Mouse (Mus musculus): ENCODE data around the gene Rph3a.
"Not testable (repeated sequence)": the region's sequence is repeated elsewhere in the genome, so short reads cannot be mapped to it uniquely, and the experiment has no call there.

The Rph3a gene

DNA sequence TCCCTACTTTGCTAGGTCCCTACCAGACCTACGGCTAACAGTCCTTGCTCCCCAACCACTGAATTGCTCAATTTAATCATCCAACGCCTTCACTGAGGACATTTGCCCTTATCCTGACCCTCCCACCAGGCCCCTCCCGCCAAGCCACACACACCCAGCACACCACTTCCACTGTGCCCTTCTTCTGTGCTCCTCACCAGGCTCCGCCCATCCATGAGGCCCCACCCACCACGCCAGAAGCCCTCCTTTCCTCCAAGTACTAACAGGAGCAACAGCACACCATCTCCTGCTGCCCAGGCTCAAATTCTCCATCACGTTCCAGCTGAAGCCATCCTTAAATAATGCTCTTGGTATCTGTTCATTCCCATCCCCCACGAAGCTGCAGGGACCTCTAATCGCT lies 35.4 kb downstream of the Rph3a start:
- DNase-seq (ENCODE audit: low read depth, low spot score) = no peak

DNA sequence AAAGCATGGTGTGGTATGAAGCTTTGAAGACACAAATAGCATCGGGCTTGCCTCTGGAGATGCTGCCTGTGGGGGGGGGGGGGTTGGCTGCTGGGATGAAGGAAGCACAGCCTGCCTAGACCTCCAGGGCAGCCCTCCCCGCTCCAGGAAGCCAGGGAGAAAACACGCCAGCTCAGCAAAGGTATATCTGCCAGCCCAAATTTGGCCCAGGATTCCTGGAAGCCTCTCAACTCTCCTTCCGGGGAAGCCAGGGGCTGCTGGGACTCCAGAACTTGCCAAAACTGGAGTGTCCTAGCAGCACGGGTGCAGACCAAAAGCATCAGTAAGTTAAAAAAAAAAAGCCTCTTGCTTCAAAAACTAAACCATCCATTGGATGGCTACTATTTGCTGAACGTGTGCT lies 37.6 kb downstream of the Rph3a start:
- DNase-seq (ENCODE audit: low read depth, low spot score) = no peak

DNA sequence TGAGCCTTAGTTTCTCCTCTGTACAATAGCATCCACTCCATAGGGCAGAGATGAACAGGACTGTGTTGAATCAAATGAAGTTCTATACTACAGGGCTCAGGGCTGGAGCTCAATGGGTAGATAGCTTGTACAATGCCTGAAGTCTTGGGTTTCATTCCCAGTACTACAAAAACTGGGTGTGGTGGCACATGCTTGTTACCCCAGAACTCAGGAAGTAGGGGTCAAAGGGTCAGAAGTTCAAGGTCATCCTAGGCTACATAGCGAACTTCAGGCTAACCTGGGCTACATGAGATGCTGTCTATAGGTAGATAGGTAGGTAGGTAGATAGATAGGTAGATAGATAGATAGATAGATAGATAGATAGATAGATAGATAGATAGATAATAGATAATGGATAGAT lies 38.6 kb downstream of the Rph3a start:
- DNase-seq (ENCODE audit: low read depth, low spot score) = no peak

DNA sequence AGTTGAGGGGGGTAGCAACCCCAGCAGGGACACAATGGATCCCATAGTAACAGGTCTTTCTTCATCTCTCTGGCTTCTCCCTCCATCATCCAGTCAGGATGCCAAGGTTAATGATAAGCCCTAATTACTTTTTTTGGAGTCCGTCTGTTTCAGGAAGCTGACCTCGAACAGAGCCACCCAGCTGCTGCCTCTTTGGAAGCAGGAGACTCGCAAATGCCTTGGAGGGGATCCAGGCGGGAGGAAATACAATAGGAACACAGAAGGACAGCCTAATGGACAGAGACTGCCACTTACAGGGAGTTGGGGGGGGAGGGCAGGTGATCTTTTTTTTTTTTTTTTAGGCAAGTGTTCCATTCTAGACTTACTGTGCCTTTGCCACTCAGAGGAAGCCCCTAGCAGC lies 40.2 kb downstream of the Rph3a start:
- DNase-seq (ENCODE audit: low read depth, low spot score) = no peak

DNA sequence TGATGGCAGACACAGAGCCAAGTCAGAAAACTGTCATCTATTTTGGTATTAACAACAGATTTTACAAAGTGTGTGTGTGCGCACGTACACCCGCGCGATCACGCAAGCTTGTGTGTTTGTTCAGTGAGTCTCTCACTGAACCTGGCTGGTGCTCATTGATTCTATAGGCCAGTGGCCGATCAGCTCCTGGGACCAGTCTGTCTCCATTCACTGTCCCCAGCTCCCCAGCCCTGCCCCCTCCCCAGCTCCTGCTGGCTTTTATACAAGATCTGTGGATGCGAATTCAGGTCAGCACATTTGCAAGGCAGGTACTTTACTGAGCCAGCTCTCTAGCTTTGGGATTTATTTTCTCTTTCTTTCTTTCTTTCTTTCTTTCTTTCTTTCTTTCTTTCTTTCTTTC lies 41.1 kb downstream of the Rph3a start:
- no peak for DNase-seq (ENCODE audit: low read depth, low spot score)

DNA sequence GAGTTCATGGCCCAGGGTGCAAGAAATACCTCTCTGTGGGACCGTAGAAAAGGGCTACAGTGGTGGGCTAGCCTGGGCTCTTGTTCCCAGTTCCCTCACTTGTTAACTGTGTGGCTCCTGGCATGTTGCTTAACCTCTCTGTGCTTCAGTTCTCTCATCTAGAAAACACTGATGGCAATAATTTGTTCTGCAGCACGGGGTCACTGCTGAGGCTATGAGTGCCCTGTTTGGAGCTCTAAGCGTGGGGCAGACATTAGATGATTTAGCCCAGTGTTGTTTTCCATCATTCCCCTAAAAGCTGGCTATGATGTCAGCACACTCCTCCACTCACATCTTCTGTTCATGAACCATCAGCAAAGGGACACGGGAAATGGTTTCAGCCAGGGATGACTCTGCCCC lies 41.8 kb downstream of the Rph3a start:
- DNase-seq (ENCODE audit: low read depth, low spot score) = no peak

DNA sequence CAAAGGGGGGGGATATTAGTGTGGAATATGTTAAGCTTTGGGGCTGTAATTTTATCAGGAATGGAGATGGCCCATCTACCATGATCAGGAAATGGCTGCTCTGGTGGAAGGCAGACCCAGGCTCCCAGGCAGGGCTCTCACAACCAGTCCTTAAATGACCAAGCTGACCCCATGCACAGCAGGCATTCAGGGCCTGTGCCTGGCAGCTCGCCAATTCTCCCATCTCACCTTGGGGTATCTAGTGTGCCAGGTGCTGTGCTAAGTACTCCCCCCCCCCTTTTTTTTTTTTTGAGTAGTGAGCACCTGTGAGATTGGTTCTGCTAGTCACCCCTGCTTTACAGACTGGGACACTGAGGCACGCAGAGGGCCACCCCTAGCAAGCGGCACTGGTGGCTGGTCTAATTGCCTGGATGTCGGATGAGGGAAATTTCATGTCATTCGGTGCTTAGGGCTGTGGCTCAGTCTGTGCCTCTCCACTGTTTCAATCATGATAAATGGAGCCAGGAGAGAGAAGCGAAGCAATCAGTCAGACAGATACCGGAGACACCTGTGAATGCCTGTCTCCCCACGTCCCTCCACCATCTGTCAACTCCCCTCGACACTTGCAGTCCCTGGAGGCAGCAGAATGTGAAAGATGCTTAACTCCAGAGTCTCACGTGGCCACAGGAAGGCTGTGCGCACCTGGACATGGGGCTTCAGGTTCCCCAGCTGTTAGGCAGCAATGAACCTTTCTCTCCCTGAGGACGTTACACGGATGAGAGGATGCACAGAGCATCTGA lies 42.3 kb downstream of the Rph3a start:
- DNase-seq (ENCODE audit: low read depth, low spot score) = no peak

DNA sequence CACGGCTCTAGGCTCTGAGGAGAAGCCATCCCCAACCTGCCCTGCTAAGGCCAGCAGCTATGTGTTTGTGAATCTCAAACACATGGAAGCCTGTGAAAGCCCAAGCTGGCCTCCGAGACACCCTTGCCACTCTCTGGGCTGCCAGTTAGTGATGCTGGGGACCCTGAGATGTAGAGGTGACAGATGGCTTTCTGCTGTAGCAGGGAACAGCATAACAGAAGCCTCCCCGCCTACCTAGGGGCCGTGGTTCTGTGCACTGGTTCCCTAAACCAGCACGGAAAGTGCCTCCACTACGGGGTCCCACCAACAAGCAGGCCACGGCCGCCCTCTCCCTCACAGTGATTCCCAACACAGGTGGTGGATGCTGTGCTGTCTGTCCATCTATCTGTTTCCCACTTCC lies 43.0 kb downstream of the Rph3a start:
- no peak for DNase-seq (ENCODE audit: low read depth, low spot score)

DNA sequence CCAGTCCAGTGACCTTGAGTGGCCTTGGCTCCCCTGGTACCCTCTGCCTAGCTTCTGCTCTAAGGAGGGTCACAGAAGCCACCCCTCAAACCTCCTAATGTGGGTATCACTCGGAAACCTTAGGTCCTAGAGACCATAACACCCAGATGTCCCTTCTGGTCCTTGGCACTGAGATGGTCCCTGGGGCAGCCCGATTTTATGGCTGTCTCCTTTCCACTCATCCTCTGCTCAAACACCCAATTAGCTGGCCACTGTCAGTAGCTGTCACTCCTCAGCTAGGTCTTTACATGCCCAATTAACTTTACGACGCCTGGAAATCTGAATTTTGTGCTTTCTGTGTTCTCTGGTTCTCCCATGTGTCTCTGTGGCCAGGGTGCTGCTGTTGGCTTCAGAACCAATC lies 43.7 kb downstream of the Rph3a start:
- no peak for DNase-seq (ENCODE audit: low read depth, low spot score)

DNA sequence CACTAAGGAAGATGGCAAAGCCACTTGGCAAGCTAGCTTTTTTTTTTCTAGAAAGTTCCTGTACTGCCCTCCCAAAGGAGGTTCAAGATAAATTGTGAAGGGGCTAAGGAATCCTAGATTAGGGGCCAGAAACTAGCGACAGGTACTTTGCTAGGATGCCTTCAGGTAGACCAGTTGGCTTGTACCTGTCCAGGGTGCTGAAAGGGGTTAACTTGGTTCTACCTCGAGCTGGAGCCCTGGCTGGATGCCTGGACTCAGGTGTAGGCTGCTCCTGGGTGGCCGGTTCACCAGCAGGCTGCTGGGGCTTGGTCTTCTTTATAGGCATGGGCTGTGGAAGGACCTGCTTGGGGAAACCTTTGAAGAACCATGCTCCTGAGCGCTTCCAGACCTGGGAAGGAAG lies 48.9 kb downstream of the Rph3a start:
- DNase-seq (ENCODE audit: low read depth, low spot score) = no peak

DNA sequence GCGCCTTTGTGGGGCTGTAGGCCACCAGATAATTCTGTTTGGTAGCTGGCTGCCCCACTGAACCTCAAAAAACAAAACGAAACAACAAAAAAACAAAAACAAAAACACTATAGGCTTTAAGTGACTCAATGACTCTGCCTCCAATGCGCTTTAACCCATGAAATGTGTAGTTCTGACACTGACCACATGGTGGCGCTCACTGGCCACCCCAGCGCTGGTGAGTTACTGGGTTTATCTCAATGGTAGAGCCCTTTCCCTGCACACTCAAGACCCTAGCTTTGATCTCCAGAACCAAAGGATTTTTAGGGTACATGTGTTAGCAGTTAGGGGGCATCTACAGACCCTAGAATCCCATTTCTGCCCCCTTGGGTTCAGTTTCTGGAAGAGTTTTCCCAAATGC lies 55.9 kb downstream of the Rph3a start:
- no peak for DNase-seq (ENCODE audit: low read depth, low spot score)

DNA sequence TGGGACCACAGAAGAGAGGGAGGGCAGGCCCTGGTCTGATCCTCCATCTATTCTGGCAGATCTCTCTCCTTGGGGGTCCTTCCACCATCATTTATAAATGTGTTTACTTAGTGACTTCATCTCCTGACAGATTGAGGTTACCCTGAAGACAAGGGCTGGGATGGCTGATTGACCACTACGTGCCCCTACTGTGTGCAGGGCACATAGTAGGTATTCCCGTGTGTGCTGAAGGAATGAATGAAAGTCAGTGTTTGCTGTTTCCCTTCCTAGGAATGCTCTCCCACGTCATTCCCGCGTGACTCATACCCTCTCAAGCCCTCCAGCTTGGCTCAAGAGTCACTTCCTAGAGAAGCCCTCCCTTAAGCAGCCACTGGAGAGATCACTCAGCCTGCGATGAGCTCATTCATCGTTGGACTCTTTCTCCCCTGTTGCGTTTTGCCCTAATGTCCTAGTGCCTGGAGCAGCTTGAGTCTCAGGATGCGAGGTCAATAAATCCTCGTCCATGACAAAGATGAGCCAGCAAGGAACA lies 57.6 kb downstream of the Rph3a start:
- DNase-seq (ENCODE audit: low read depth, low spot score) = no peak

DNA sequence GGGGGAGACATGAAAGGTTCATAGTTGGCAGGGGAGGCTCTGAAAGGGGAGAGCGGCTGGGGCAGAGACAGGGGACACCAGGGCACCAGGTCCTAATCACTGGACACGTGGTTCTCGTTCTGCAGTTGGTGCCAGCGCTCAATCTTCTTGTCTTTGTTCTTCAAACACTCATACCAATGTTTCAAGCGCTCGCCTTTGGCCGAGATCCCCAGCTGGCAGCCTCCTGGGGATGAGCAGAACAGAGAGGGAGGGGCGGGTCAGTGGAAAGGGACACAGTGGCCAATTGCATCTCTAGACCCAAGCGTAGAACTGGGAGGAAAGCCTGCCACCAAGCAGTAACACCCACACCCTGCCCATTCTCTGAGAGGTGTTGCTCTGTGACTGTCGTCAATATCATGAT lies 67.8 kb downstream of the Rph3a start:
- no peak for DNase-seq (ENCODE audit: low read depth, low spot score)

DNA sequence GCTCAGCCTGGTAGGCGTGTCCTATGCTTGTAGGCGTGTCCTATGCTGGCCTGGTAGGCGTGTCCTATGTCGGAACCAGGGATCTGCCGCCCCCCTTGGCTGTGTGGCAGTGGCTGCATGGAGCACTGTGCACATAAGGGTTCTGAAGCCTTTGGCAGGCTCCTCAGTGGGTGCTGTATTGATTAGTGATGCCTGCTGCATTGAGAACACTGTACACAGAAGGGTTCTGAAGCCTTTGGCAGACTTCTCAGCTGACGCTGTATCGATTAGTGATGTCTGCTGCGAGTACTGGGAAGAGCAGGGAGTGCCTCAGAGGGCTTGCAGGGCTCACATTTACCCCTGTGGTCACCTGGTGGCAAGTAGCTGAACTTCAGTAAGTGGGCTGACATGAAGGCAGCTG lies 71.3 kb downstream of the Rph3a start:
- peak; percentile 80 for DNase-seq (ENCODE audit: low read depth, low spot score)

DNA sequence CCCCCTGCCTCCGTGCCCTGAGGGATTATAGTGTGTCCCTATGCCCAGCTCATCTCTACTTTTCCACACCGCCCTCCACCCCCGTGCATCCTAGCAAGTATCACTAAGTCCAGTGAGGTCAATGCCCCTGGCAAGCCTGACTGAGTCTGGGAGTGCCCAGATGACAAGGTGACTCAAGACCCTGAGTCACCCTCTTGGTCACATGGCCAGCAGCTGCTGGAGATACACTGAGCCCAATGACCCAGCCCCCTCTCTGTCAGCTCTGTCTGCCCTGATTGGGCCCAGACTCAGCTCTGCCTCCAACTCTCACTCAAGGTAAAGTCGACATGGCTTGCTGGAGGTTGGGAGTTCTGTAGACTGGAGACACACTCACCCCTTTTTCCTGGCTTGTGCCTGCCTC lies 72.1 kb downstream of the Rph3a start:
- no peak for DNase-seq (ENCODE audit: low read depth, low spot score)

DNA sequence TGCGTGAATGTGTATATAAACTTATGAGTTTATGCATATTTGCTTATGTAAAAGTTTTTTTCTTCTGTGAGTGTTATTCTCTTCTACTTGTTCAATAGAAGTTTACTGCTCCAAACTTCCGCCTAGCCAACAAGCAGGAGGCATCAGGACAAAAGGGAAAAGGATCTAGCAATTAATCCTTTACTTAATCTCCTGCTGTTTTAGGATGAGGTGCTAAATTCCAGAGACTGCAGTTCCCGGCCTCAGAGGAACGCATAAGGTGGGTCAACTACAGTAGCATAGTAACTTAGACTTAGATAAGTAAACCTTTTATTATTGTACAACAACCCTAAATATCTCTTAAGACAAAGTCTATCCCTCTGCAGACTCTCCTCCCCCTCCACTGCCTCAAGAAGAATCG lies 75.9 kb downstream of the Rph3a start:
- peak; percentile 43 for DNase-seq (ENCODE audit: low read depth, low spot score)

DNA sequence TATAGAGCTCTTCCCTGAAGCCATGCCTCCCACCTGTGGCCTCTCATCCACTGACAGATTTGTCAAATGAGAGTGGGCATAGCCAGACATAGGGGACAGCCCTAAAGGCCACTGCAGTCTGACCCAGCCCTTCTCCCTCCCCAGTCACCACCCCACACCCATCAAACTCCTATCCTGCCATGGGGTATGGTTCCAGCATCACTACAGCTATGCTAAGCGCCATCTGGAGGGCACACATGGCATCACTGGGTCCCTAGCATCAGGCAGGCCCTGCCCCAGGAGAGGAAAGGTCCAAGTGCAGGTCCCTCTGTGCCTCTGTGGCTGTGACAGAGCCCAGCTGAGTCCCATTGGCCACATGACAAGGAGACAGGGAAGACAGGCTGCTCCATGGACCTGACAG lies 82.9 kb downstream of the Rph3a start:
- DNase-seq (ENCODE audit: low read depth, low spot score) = no peak

DNA sequence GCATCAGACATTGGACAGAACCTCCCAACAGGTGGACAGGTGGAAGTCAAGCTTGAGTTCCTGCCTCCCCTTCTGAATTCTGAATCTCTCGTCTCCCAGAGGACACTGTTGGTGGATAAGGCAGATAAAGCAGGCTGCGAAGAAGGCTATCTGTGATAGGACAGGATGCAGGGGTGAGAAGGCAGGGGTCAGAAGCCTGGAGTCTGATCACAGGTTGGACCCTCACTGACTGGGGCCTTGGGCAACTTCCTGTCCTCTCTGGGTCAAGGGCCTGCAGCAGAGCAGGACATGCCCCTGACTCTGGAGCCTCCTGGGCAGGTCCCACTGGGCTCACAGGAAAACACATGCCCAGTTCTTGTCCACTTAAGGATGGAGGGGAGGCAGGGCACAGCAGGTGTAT lies 83.6 kb downstream of the Rph3a start:
- DNase-seq (ENCODE audit: low read depth, low spot score) = not testable (repeated sequence)

DNA sequence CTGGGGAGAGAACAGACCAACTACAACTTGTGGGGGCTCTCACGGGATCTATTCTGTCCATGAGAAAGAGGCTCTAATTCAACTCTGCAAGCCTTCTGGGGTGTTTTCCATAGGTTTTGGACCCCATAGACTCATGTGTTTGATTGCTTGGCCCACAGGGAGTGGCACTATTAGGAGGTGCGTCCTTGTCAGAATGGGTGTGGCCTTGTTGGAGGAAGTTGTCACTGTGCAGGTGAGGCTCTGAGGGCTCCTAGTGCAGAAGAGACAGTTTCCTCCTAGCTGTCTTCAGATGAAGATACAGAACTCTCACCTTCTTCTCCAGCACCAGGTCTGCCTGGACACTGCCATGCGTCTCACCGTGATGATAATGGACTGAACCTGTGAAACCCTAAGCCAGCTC lies 85.4 kb downstream of the Rph3a start:
- DNase-seq (ENCODE audit: low read depth, low spot score) = not testable (repeated sequence)

DNA sequence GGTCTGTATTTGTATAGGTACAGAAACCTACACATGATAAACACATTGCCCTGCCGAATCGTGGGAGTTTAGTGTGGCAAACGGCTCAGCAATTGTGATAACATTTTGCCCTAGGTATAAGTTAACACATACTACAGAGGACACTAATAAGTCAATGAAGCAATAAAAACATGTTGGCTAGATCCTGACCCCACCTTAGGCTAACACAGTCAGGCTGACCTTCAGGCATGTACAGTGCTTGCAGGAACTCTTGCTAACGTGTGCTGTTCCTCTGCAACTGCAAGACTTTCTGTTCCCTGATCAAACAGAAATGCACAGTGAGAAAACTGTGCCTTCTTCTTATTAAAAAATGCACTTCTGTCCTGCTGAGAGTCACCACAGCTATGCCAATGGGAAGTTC lies 85.9 kb downstream of the Rph3a start:
- DNase-seq (ENCODE audit: low read depth, low spot score) = no peak

DNA sequence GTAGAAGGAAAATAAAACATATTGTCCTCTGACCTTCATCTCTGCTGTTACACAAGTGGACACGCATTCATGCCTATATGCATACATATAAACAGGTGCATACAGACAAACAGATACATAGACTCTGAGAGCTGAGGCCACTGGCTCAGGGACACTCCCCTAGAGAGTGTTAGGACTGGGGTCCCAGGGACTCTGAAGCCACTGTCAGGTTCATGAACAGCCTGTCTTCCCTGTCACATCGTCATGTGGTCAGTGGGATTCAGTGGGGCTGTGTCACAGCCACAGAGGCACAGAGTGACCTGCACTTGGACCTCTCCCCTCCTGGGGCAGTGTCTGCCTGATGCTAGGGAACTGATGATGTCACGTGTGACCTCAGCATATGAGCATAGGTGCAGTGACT lies 89.6 kb downstream of the Rph3a start:
- no peak for DNase-seq (ENCODE audit: low read depth, low spot score)

DNA sequence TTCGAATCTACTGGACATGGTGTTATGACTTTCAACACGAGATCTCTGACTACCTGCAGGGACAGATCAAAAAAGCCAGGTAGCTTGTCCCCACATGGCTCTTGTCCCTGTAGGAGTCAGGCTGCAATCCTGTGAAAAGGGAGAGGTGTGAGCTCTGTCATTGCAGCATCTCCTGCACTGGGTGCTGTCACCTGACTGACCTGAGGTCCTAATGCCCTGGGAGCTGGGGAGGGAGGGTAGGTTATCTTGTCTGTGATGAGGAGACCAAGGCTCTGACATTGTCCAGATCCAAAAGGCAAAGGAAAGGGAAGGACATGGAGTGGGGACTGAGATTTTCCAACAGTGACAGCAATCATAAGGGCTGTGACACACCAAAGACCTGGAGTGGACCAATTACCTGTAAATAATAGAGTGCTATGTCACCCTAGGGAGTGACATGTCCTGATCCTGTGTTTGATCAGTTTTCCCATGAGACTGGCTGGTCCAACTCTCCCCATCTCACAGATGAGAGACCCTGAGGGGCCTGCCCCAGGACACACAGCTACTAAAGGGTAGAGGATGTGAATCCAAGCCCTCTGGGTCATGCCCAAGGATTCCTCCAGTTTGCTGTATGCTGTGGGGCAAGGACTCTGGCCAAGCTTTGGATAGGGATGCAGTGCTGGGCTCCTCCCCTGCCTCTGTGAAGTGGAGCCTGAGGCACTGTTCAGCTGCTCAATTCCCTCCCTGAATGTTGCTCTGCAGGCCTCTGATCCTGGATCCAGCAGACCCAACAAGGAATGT lies 90.5 kb downstream of the Rph3a start:
- DNase-seq (ENCODE audit: low read depth, low spot score) = not testable (repeated sequence)

DNA sequence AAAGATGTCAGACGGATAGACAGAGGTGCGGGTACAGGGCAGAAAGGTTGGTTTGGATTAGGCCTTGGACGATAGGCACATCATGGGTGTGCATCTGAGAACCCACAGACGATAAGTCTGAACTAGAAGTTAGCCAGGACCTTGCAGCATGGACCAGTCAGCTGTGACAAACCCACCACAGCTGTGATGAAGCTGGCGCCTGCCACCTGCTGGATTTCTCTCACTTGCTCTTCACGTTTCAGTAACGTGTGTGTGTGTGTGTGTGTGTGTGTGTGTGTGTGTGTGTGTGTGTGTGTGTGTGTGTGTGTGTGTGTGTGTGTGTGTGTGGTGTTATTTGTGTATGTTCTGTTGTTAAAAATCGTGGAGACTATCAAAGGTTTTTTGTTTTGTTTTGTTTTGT lies 95.7 kb downstream of the Rph3a start, which contains the start of gene Oas1d:
TSS of gene Oas1d (plus strand) at position 333 of the 400 bp plus-strand sequence.
- DNase-seq (ENCODE audit: low read depth, low spot score) = not testable (repeated sequence)

All from WW6 (cell line).